Mouse (Mus musculus): ENCODE results near the gene Akap2.

Gene Akap2

GRCm38 (mm10) chr4:57883520-57884421 is 166.3 kb downstream of the Akap2 start:
- DNase-seq, result peak; percentile 35 to 48

- no peak for DNase-seq
Observed at GRCm38 (mm10) chr4:57884511-57884910, 167.1 kb downstream of the Akap2 start.

GRCm38 (mm10) chr4:57885186-57885585 is 167.7 kb downstream of the Akap2 start:
- DNase-seq, result no peak

GRCm38 (mm10) chr4:57886066-57886887 is 168.8 kb downstream of the Akap2 start:
- peak; percentile 36 to 53 for DNase-seq

GRCm38 (mm10) chr4:57886888-57887230 is 169.4 kb downstream of the Akap2 start:
- DNase-seq, result no peak

GRCm38 (mm10) chr4:57888246-57888645 is 170.8 kb downstream of the Akap2 start:
- no peak for DNase-seq

- peak in 1 of 2 experiments; percentile 21 for DNase-seq
Observed at GRCm38 (mm10) chr4:57888978-57889377, 171.5 kb downstream of the Akap2 start.

GRCm38 (mm10) chr4:57889773-57890172 is 172.3 kb downstream of the Akap2 start:
- DNase-seq, result no peak

GRCm38 (mm10) chr4:57892001-57892586 is 174.6 kb downstream of the Akap2 start:
- DNase-seq, result no peak

GRCm38 (mm10) chr4:57895140-57895539 is 177.7 kb downstream of the Akap2 start:
- DNase-seq, result no peak

GRCm38 (mm10) chr4:57895902-57896301 is 178.4 kb downstream of the Akap2 start:
- DNase-seq, result no peak

- no peak for DNase-seq
Observed at GRCm38 (mm10) chr4:57896631-57897030, 179.2 kb downstream of the Akap2 start.

GRCm38 (mm10) chr4:57901210-57901609 is 183.8 kb downstream of the Akap2 start:
- DNase-seq, result peak in 1 of 2 experiments; percentile 45

- DNase-seq, result no peak
Observed at GRCm38 (mm10) chr4:57902619-57903018, 185.2 kb downstream of the Akap2 start.

- peak; percentile 36 to 62 for DNase-seq
Observed at GRCm38 (mm10) chr4:57904211-57904610, 186.8 kb downstream of the Akap2 start.

- peak; percentile 56 to 70 for DNase-seq
Observed at GRCm38 (mm10) chr4:57904638-57905037, 187.2 kb downstream of the Akap2 start.

GRCm38 (mm10) chr4:57906708-57907107 is 189.3 kb downstream of the Akap2 start:
- DNase-seq, result no peak

GRCm38 (mm10) chr4:57908860-57909259 is 191.4 kb downstream of the Akap2 start:
- no peak for DNase-seq

- DNase-seq, result peak; percentile 43 to 54
Observed at GRCm38 (mm10) chr4:57913021-57913420, 195.6 kb downstream of the Akap2 start.

- DNase-seq, result no peak
Observed at GRCm38 (mm10) chr4:57914193-57915190, 197.0 kb downstream of the Akap2 start.

GRCm38 (mm10) chr4:57915216-57915965 is 197.9 kb downstream of the Akap2 start:
- peak; percentile 89 to 90 for DNase-seq
